Mouse (Mus musculus) cerebellum, adult 8-10 months (tissue): ENCODE measurements around the gene Ralgds.
A peak's percentile ranks its signal among the peaks of the same experiment; 100 is the strongest.

ENCODE experiments used
- DNase-seq: peaks from one replicate; pipeline ENCODE4 v3.0.0; 2022

Gene Ralgds

GRCm38 (mm10) chr2:28534436-28535262, 21.7 kb downstream of the Ralgds start:
- no peak for DNase-seq

- no peak for DNase-seq
Measured at GRCm38 (mm10) chr2:28535263-28535540, 22.3 kb downstream of the Ralgds start.

GRCm38 (mm10) chr2:28535650-28536049, 22.7 kb downstream of the Ralgds start:
- DNase-seq, result no peak

GRCm38 (mm10) chr2:28536166-28536565, 23.2 kb downstream of the Ralgds start:
- no peak for DNase-seq

- no peak for DNase-seq
Measured at GRCm38 (mm10) chr2:28536766-28537633, 24.1 kb downstream of the Ralgds start.

GRCm38 (mm10) chr2:28537634-28537920, 24.7 kb downstream of the Ralgds start:
- peak; percentile 24 for DNase-seq

GRCm38 (mm10) chr2:28537995-28538816, 25.3 kb downstream of the Ralgds start:
- peak; percentile 35 for DNase-seq

- peak; percentile 41 for DNase-seq
Measured at GRCm38 (mm10) chr2:28538817-28539128, 25.8 kb downstream of the Ralgds start.

GRCm38 (mm10) chr2:28539206-28539605, 26.3 kb downstream of the Ralgds start:
- peak; percentile 54 for DNase-seq

- DNase-seq, result peak; percentile 26
Measured at GRCm38 (mm10) chr2:28539949-28540348, 27.0 kb downstream of the Ralgds start.

- DNase-seq, result peak; percentile 22
Measured at GRCm38 (mm10) chr2:28540587-28541227, 27.8 kb downstream of the Ralgds start.

GRCm38 (mm10) chr2:28543894-28544293, 31.0 kb downstream of the Ralgds start:
- peak; percentile 93 for DNase-seq

- peak; percentile 68 for DNase-seq
Measured at GRCm38 (mm10) chr2:28545976-28546375, 33.1 kb downstream of the Ralgds start.

- DNase-seq, result no peak
Measured at GRCm38 (mm10) chr2:28546560-28546959, 33.6 kb downstream of the Ralgds start.

GRCm38 (mm10) chr2:28547237-28548172, 34.6 kb downstream of the Ralgds start:
- DNase-seq, result peak; percentile 89

- DNase-seq, result peak; percentile 20
Measured at GRCm38 (mm10) chr2:28549157-28549556, 36.2 kb downstream of the Ralgds start.

- DNase-seq, result no peak
Measured at GRCm38 (mm10) chr2:28552301-28552700, 39.4 kb downstream of the Ralgds start.

- no peak for DNase-seq
Measured at GRCm38 (mm10) chr2:28557452-28557851, 44.5 kb downstream of the Ralgds start.

- DNase-seq, result no peak
Measured at GRCm38 (mm10) chr2:28563303-28563702, 50.4 kb downstream of the Ralgds start, which contains the start of gene Cel. Gene Cel (minus strand): TSS chr2:28563403.

- no peak for DNase-seq
Measured at GRCm38 (mm10) chr2:28563830-28564229, 50.9 kb downstream of the Ralgds start.

GRCm38 (mm10) chr2:28564380-28564779, 51.5 kb downstream of the Ralgds start:
- no peak for DNase-seq

GRCm38 (mm10) chr2:28566545-28566944, 53.6 kb downstream of the Ralgds start:
- DNase-seq, result no peak
